Mouse (Mus musculus): ENCODE results near the gene Wdr1. TPM values are rescaled to one million over a fixed set of nuclear protein-coding genes. Genes with fewer than 3 reads are reported as not detected.

Gene Wdr1
- polyA plus RNA-seq, 2 experiments: 42.5 to 74.4 TPM

GRCm38 (mm10) chr5:38547375-38547774 is 15.6 kb downstream of the Wdr1 start:
- H3K4me1 ChIP-seq (replicated peaks; ENCODE audit: control insufficient read depth in 2 of 2, insufficient read depth in 2 of 2, low read length in 1 of 2): no peaks in the 10 kb centered on the region
- no peak overlapping the region for H3K4me2 ChIP-seq (ENCODE audit: low read depth)
- WGBS (ENCODE audit: insufficient replicate concordance): 75% methylated on average over 6 of the region's 6 CpGs
- ATAC-seq (ENCODE audit: insufficient read depth) (no peak), DNase-seq (ENCODE audit: low read depth in 3 of 3, low spot score in 3 of 3) (no peak)
- H3K4me3 ChIP-seq (ENCODE audit: insufficient read depth in 1 of 2, low read depth in 2 of 2, low read length in 2 of 2): no peak overlapping the region
- H3K36me3 ChIP-seq (replicated peaks; ENCODE audit: control insufficient read depth, insufficient read depth, low read depth): peaks cover 35% of the 10 kb centered on the region
- no peaks in the 10 kb centered on the region for H3K9me3 ChIP-seq (ENCODE audit: control insufficient read depth, low read length)
- H3K27ac ChIP-seq: no peak overlapping the region
- TF ChIP-seq CTCF (IDR thresholded peaks at IDR 0.05; ENCODE audit: low read depth) (no peak), EP300 (IDR thresholded peaks at IDR 0.05; ENCODE audit: low read depth) (no peak)
- no peaks in the 10 kb centered on the region for H3K27me3 ChIP-seq (ENCODE audit: control insufficient read depth, insufficient read depth, low read length)
- H3K9ac ChIP-seq (replicated peaks): no peak overlapping the region

DNA sequence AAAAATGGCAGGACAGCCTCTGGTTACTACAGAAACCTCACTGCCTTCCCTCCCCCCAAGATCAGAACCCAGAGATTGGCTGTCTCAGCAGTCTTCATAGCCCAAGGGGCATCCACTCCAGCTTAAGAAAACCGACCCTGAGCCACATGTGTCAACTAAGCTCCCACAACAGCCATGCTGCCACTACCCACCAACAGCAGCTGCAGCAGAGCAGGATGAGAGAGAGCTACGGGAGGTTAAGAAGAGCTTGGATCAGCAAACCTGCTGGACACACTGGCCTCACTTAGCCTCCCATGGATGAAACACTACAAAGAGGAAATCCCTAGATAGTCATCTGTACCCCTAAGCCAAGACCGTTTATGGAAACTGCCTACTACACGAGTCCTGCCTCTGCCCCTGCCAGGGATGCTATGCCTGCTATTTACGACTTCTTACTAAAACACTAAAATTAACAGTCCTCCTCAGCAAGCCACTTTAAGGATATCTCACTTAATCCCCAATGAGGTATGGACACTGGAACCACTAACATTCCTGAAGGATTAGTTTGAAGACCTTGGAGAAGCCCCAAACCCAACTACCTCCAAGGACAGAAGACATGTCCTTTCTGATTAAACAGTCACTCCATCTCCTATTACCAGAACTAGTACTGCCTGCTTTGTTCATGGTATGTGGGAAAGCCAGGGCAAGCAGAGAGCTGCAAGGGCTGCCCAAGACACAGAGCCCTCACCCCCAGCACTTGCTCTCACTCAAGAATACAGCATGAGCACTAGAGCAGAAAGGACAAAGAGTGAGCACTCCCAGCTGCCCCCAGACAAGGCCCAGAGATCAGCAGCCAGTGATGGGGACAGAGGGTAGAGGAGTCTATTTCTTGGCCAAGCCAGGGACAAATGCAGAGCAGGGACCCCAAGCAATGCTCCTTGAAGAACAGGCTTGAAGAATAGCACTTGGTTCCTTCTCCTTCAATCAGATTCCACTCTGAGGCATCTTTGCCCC is 18.3 kb downstream of the Wdr1 start:
- H3K27ac ChIP-seq: no peak overlapping the region
- H3K36me3 ChIP-seq (replicated peaks; ENCODE audit: control insufficient read depth, insufficient read depth, low read depth): peaks cover 48% of the 10 kb centered on the region
- no peak for ATAC-seq (ENCODE audit: insufficient read depth)
- H3K9ac ChIP-seq (replicated peaks): no peak overlapping the region
- 67% methylated on average over 5 of the region's 5 CpGs for WGBS (ENCODE audit: insufficient replicate concordance)
- DNase-seq (ENCODE audit: low read depth in 3 of 3, low spot score in 3 of 3): no peak
- H3K9me3 ChIP-seq (ENCODE audit: control insufficient read depth, low read length): no peaks in the 10 kb centered on the region
- TF ChIP-seq CTCF (IDR thresholded peaks at IDR 0.05; ENCODE audit: low read depth): no peak
- TF ChIP-seq EP300 (IDR thresholded peaks at IDR 0.05; ENCODE audit: low read depth): no peak
- H3K4me2 ChIP-seq (ENCODE audit: low read depth): no peak overlapping the region
- H3K4me1 ChIP-seq (replicated peaks; ENCODE audit: control insufficient read depth in 2 of 2, insufficient read depth in 2 of 2, low read length in 1 of 2): no peaks in the 10 kb centered on the region
- no peak overlapping the region for H3K4me3 ChIP-seq (ENCODE audit: insufficient read depth in 1 of 2, low read depth in 2 of 2, low read length in 2 of 2)
- H3K27me3 ChIP-seq (ENCODE audit: control insufficient read depth, insufficient read depth, low read length): no peaks in the 10 kb centered on the region

DNA sequence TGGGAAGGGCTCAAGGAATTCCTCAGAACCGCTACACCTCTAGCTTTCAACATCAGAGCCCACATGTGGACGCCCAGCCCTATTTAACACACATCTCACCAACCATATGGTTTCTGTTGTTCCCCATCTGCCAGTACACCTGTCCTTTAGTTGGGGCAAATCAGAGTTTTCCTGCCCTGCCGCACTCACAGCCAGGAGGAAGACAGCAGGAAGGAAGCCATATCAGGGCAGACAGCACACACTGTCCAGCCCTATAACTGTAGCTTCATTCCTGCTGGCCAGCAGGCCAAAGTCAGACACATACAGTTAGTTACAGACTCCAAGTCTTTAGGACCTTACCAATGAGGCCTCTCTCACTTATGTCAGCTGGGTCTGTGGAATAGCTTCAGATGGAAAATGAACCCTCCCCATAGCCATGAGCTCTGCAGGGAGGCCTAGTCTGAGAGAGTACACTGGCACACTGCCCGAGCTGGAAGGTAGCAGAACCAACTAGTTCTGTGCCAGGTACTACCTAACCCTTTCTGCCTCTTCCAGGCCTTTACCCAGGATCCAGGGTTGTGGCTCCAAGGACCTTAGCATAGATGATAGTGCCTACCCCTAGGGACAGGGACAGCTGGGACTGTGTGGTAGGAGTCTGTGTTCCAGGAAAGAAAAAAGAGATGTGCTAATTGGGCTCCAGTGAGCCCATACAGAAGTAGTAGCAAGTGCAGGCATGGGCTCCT is 19.4 kb downstream of the Wdr1 start:
- DNase-seq (ENCODE audit: low read depth in 3 of 3, low spot score in 3 of 3): no peak
- TF ChIP-seq CTCF (IDR thresholded peaks at IDR 0.05; ENCODE audit: low read depth): no peak
- TF ChIP-seq EP300 (IDR thresholded peaks at IDR 0.05; ENCODE audit: low read depth): no peak
- Histone ChIP-seq H3K4me2 (ENCODE audit: low read depth) (no peak overlapping the region), H3K4me1 (replicated peaks; ENCODE audit: control insufficient read depth in 2 of 2, insufficient read depth in 2 of 2, low read length in 1 of 2) (no peaks in the 10 kb centered on the region), H3K9ac (replicated peaks) (no peak overlapping the region), H3K9me3 (ENCODE audit: control insufficient read depth, low read length) (no peaks in the 10 kb centered on the region), H3K4me3 (ENCODE audit: insufficient read depth in 1 of 2, low read depth in 2 of 2, low read length in 2 of 2) (no peak overlapping the region), H3K27me3 (ENCODE audit: control insufficient read depth, insufficient read depth, low read length) (no peaks in the 10 kb centered on the region), H3K36me3 (replicated peaks; ENCODE audit: control insufficient read depth, insufficient read depth, low read depth) (peaks cover 52% of the 10 kb centered on the region), H3K27ac (no peak overlapping the region)
- ATAC-seq (ENCODE audit: insufficient read depth): no peak
- 73% methylated on average over 4 of the region's 4 CpGs for WGBS (ENCODE audit: insufficient replicate concordance)

GRCm38 (mm10) chr5:38541728-38542127 is 21.3 kb downstream of the Wdr1 start:
- H3K27ac ChIP-seq: no peak overlapping the region
- ATAC-seq (ENCODE audit: insufficient read depth) (no peak), DNase-seq (ENCODE audit: low read depth in 3 of 3, low spot score in 3 of 3) (no peak)
- no peak overlapping the region for H3K4me3 ChIP-seq (ENCODE audit: insufficient read depth in 1 of 2, low read depth in 2 of 2, low read length in 2 of 2)
- no peak overlapping the region for H3K4me2 ChIP-seq (ENCODE audit: low read depth)
- H3K9ac ChIP-seq (replicated peaks): no peak overlapping the region
- no peaks in the 10 kb centered on the region for H3K9me3 ChIP-seq (ENCODE audit: control insufficient read depth, low read length)
- WGBS (ENCODE audit: insufficient replicate concordance): 81% methylated on average over 3 of the region's 3 CpGs
- H3K36me3 ChIP-seq (replicated peaks; ENCODE audit: control insufficient read depth, insufficient read depth, low read depth): peaks cover 62% of the 10 kb centered on the region
- H3K4me1 ChIP-seq (replicated peaks; ENCODE audit: control insufficient read depth in 2 of 2, insufficient read depth in 2 of 2, low read length in 1 of 2): no peaks in the 10 kb centered on the region
- no peaks in the 10 kb centered on the region for H3K27me3 ChIP-seq (ENCODE audit: control insufficient read depth, insufficient read depth, low read length)
- no peak for TF ChIP-seq EP300 (IDR thresholded peaks at IDR 0.05; ENCODE audit: low read depth)
- no peak for TF ChIP-seq CTCF (IDR thresholded peaks at IDR 0.05; ENCODE audit: low read depth)

GRCm38 (mm10) chr5:38540898-38541297 is 22.1 kb downstream of the Wdr1 start:
- DNase-seq (ENCODE audit: low read depth in 3 of 3, low spot score in 3 of 3): no peak
- no peak; the same call in 1 of the 2 replicates for ATAC-seq (ENCODE audit: insufficient read depth)
- no peak overlapping the region for H3K4me3 ChIP-seq (ENCODE audit: insufficient read depth in 1 of 2, low read depth in 2 of 2, low read length in 2 of 2)
- H3K27ac ChIP-seq: no peak overlapping the region
- H3K27me3 ChIP-seq (ENCODE audit: control insufficient read depth, insufficient read depth, low read length): no peaks in the 10 kb centered on the region
- H3K4me1 ChIP-seq (replicated peaks; ENCODE audit: control insufficient read depth in 2 of 2, insufficient read depth in 2 of 2, low read length in 1 of 2): no peaks in the 10 kb centered on the region
- no peak overlapping the region for H3K9ac ChIP-seq (replicated peaks)
- no peaks in the 10 kb centered on the region for H3K9me3 ChIP-seq (ENCODE audit: control insufficient read depth, low read length)
- no peak for TF ChIP-seq CTCF (IDR thresholded peaks at IDR 0.05; ENCODE audit: low read depth)
- no peak for TF ChIP-seq EP300 (IDR thresholded peaks at IDR 0.05; ENCODE audit: low read depth)
- WGBS (ENCODE audit: insufficient replicate concordance): 71% methylated on average over 1 of the region's 1 CpGs
- no peak overlapping the region for H3K4me2 ChIP-seq (ENCODE audit: low read depth)
- peaks cover 61% of the 10 kb centered on the region for H3K36me3 ChIP-seq (replicated peaks; ENCODE audit: control insufficient read depth, insufficient read depth, low read depth)
